Comparison of ENCODE assay signal across 13 mouse cellular contexts in the genomic region with DNA sequence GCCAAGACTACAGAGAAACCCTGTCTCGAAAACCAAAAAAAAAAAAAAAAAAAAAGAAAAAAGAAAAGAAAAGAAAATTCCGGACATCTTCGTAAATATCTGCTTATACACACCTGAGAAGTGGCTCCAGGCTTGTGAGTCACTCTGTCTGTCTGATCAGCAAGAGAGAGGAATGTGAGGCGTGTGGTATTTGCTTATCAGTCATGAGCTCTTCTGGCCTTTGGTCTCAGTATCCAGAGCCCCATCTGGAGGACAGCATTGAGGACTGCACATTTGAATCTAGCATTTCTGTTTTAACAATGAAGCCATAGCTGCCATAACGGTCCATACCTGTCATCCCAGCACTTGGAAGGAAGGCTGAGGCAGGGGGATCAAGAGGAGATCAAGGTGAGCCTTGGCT. TPM values are rescaled to one million over a fixed set of nuclear protein-coding genes. Genes with fewer than 3 reads are reported as not detected.
DNase-seq lines count a peak whose midpoint lies in the region; TF ChIP-seq lines count a peak whose summit lies in the region.
"Had no signal": no experiment of that assay in that cellular context is flagged by ENCODE, and none has a peak within 500 bp of the region (broad histone marks: within the 10 kb centered on the region; RNA-seq: fewer than 3 reads in every experiment).

No protein-coding gene starts in this region.

- H3K27ac ChIP-seq in liver, adult 2 months (replicated peaks; ENCODE audit: insufficient read depth, low read depth, low read length): no peak overlapping the region
- H3K27ac ChIP-seq: lung, embryonic 15.5 days had no signal

- TF ChIP-seq POLR2A in liver, adult 2 months (IDR thresholded peaks at IDR 0.05; ENCODE audit: extremely low read depth, insufficient read depth, low read length): no peak

- H3K36me3 ChIP-seq in liver, adult 2 months (ENCODE audit: control insufficient read depth, insufficient read depth, low read length): peaks cover 6% of the 10 kb centered on the region; the same call in 1 of the 2 replicates
- H3K36me3 ChIP-seq: lung, embryonic 15.5 days had no signal

- 63% methylated on average over 4 of the region's 5 CpGs for WGBS in liver, adult 2 months

- peak; percentile 15 to 43 for DNase-seq in adrenal gland, adult (ENCODE audit: inconsistent age in 2 of 2, low spot score in 1 of 2)
- no peak for DNase-seq in adrenal gland, postnatal 25 days
- DNase-seq in liver, adult 2 months (ENCODE audit: extremely low read depth, low read depth, low spot score): peak; percentile 50
- DNase-seq in liver: no peak
- DNase-seq in induced T-regulatory cell, adult 2 months (ENCODE audit: low read depth): peak; percentile 25
- peak; percentile 57 for DNase-seq in lung, postnatal 36 days
- DNase-seq in gastrocnemius, postnatal 4 days (ENCODE audit: low spot score in 2 of 2): no peak
- DNase-seq in layer of hippocampus, postnatal 36 days: no peak
- DNase-seq: B cell, adult 2 months; cerebellum, adult 18-20 months; right cerebral cortex, adult 18-20 months had no signal

- H3K4me1 ChIP-seq in liver, adult 2 months (ENCODE audit: control insufficient read depth, insufficient read depth, low read length): no peaks in the 10 kb centered on the region
- H3K4me1 ChIP-seq: lung, embryonic 15.5 days had no signal

- no peak overlapping the region for H3K9ac ChIP-seq in liver, adult 2 months (ENCODE audit: low read depth, low read length)
- H3K9ac ChIP-seq: lung, embryonic 15.5 days had no signal

- H3K79me2 ChIP-seq in liver, adult 2 months (ENCODE audit: control insufficient read depth, insufficient read depth, low read length): no peaks in the 10 kb centered on the region

- H3K27me3 ChIP-seq in liver, adult 2 months (ENCODE audit: control insufficient read depth, insufficient read depth, low read length): no peaks in the 10 kb centered on the region
- H3K27me3 ChIP-seq: lung, embryonic 15.5 days had no signal

- no peak for TF ChIP-seq CTCF in liver, adult 2 months (IDR thresholded peaks at IDR 0.05; ENCODE audit: low read depth, low read length)

- no peak overlapping the region for H3K4me3 ChIP-seq in liver, adult 2 months (ENCODE audit: insufficient read depth, low read depth, low read length)
- H3K4me3 ChIP-seq: lung, embryonic 15.5 days; myocyte had no signal

RNA-seq across cellular contexts. Expression of a gene that starts 48.7 kb away (rescaled TPM):
- 8.8 and 16.0 TPM in 2 replicates for total RNA-seq in adrenal gland, postnatal 25 days (2021)
- 14.2 and 14.7 TPM in 2 replicates for total RNA-seq in liver, adult 2 months (2014; rRNA removed)
- polyA plus RNA-seq in liver, adult 2 months (2012; rRNA removed): 3.7 and 3.8 TPM in 2 replicates
- 10 to 100 TPM; 10.9 to 12.7 TPM for total RNA-seq in gastrocnemius, postnatal 4 days (2021)
- total RNA-seq in layer of hippocampus, postnatal 36 days (2021): 1 to 10 TPM; 7.6 to 8.2 TPM

Comparison
In these comparisons a context has a peak if more than half of its experiments do, and no peak if none do; other contexts are left out.
1. DNase-seq: peak in adrenal gland, adult (2 of 2), liver, adult 2 months (single experiment), induced T-regulatory cell, adult 2 months (single experiment) and lung, postnatal 36 days (single experiment); none in adrenal gland, postnatal 25 days (single experiment), liver (single experiment), gastrocnemius, postnatal 4 days (0 of 2) and layer of hippocampus, postnatal 36 days (0 of 2).